Mouse (Mus musculus) embryonic facial prominence, embryonic 10.5 days (tissue): ENCODE measurements around the gene Sbf2. TPM values are rescaled to one million over a fixed set of nuclear protein-coding genes. Genes with fewer than 3 reads are reported as not detected.

Experiments used
- DNase-seq: peaks from one replicate; pipeline ENCODE4 v3.0.0-alpha.2; 2017; ENCODE audit warnings: low spot score
- H3K27ac ChIP-seq: fragments of 300-500 bp; sonication (generic); replicated peaks from 2 replicates; pipeline ENCODE4 v1.5.1; 2016; ENCODE audit warnings: mild to moderate bottlenecking
- H3K27me3 ChIP-seq: fragments of 300-500 bp; sonication (generic); replicated peaks from 2 replicates; pipeline ENCODE4 v1.6.1; 2016; ENCODE audit warnings: low read depth, mild to moderate bottlenecking; ENCODE audit not compliant: poor library complexity, severe bottlenecking
- H3K36me3 ChIP-seq: fragments of 300-500 bp; sonication (generic); replicated peaks from 2 replicates; pipeline ENCODE4 v1.6.1; 2016; ENCODE audit warnings: mild to moderate bottlenecking, moderate library complexity
- H3K4me1 ChIP-seq: fragments of 300-500 bp; sonication (generic); 2 replicates; pipeline ENCODE4 v1.6.1; 2016
- H3K4me3 ChIP-seq: fragments of 300-500 bp; sonication (generic); 2 replicates; pipeline ENCODE4 v1.5.1; 2016; ENCODE audit warnings: mild to moderate bottlenecking, moderate library complexity
- H3K9me3 ChIP-seq: fragments of 300-500 bp; sonication (generic); 2 replicates; pipeline ENCODE4 v1.6.1; 2016; ENCODE audit warnings: mild to moderate bottlenecking
- WGBS: fragments of 180-500 bp; shearing (Covaris S2); methylation state at CpG from one replicate; pipeline ENCODE4 v1.1.7; 2016; 5-methylcytosine and 5-hydroxymethylcytosine counted together
- polyA plus RNA-seq: library from polyadenylated mRNA; unstranded; fragments of >200 nt; fragmentation: Nextera tagmentation; extraction: Ambion mirVana; gene quantifications from 2 replicates; pipeline ENCODE4 v1.2.1, GENCODE M21; 2016

Gene Sbf2
- polyA plus RNA-seq, 1 experiment from 2014 or later: 27.8 TPM

- Histone ChIP-seq H3K27me3 (no peaks in the 10 kb centered on the region), H3K9me3 (no peaks in the 10 kb centered on the region), H3K4me1 (no peaks in the 10 kb centered on the region), H3K27ac (no peak overlapping the region), H3K36me3 (peaks cover 30% of the 10 kb centered on the region), H3K4me3 (no peak overlapping the region)
- DNase-seq: no peak
- WGBS: 89% methylated on average over 2 of the region's 2 CpGs
Measured at GRCm38 (mm10) chr7:110359391-110359790, 255.3 kb downstream of the Sbf2 start.

GRCm38 (mm10) chr7:110353971-110354370, 260.8 kb downstream of the Sbf2 start:
- Histone ChIP-seq H3K9me3 (no peaks in the 10 kb centered on the region), H3K36me3 (peaks cover 25% of the 10 kb centered on the region), H3K27me3 (no peaks in the 10 kb centered on the region), H3K27ac (no peak overlapping the region), H3K4me3 (no peak overlapping the region), H3K4me1 (no peaks in the 10 kb centered on the region)
- DNase-seq: no peak
- 91% methylated on average over 2 of the region's 2 CpGs for WGBS

GRCm38 (mm10) chr7:110347250-110347649, 267.5 kb downstream of the Sbf2 start:
- no peak for DNase-seq
- H3K27ac ChIP-seq: no peak overlapping the region
- no peaks in the 10 kb centered on the region for H3K4me1 ChIP-seq
- H3K9me3 ChIP-seq: no peaks in the 10 kb centered on the region
- no peak overlapping the region for H3K4me3 ChIP-seq
- H3K36me3 ChIP-seq: peaks cover 14% of the 10 kb centered on the region
- WGBS: 83% methylated on average over 1 of the region's 1 CpGs
- H3K27me3 ChIP-seq: no peaks in the 10 kb centered on the region

- H3K27me3 ChIP-seq: no peaks in the 10 kb centered on the region
- no peak overlapping the region for H3K4me3 ChIP-seq
- no peaks in the 10 kb centered on the region for H3K4me1 ChIP-seq
- no peak for DNase-seq
- H3K27ac ChIP-seq: no peak overlapping the region
- no peaks in the 10 kb centered on the region for H3K9me3 ChIP-seq
- WGBS: 89% methylated on average over 4 of the region's 4 CpGs
- H3K36me3 ChIP-seq: peaks cover 42% of the 10 kb centered on the region
Measured at GRCm38 (mm10) chr7:110337601-110338000, 277.1 kb downstream of the Sbf2 start.

GRCm38 (mm10) chr7:110325381-110326110, 289.2 kb downstream of the Sbf2 start:
- Histone ChIP-seq H3K27ac (no peak overlapping the region), H3K4me3 (no peak overlapping the region), H3K27me3 (no peaks in the 10 kb centered on the region), H3K4me1 (no peaks in the 10 kb centered on the region), H3K9me3 (no peaks in the 10 kb centered on the region), H3K36me3 (peaks cover 76% of the 10 kb centered on the region)
- DNase-seq: no peak
- WGBS: 95% methylated on average over 5 of the region's 5 CpGs

- Histone ChIP-seq H3K4me3 (no peak overlapping the region), H3K36me3 (peaks cover 83% of the 10 kb centered on the region), H3K27ac (no peak overlapping the region), H3K9me3 (no peaks in the 10 kb centered on the region), H3K27me3 (no peaks in the 10 kb centered on the region), H3K4me1 (no peaks in the 10 kb centered on the region; the same call in 1 of the 2 replicates)
- WGBS: 91% methylated on average over 1 of the region's 1 CpGs
- DNase-seq: no peak
Measured at GRCm38 (mm10) chr7:110324852-110325251, 289.9 kb downstream of the Sbf2 start.

- Histone ChIP-seq H3K4me1 (peaks cover 4% of the 10 kb centered on the region; the same call in 1 of the 2 replicates), H3K9me3 (no peaks in the 10 kb centered on the region), H3K27me3 (no peaks in the 10 kb centered on the region), H3K27ac (no peak overlapping the region), H3K36me3 (peaks cover 70% of the 10 kb centered on the region), H3K4me3 (no peak overlapping the region)
- no peak for DNase-seq
- WGBS: 77% methylated on average over 5 of the region's 5 CpGs
Measured at GRCm38 (mm10) chr7:110321106-110321505, 293.6 kb downstream of the Sbf2 start.

- DNase-seq: no peak
Measured at GRCm38 (mm10) chr7:110318971-110319519, 295.7 kb downstream of the Sbf2 start.

GRCm38 (mm10) chr7:110317412-110317811, 297.3 kb downstream of the Sbf2 start:
- Histone ChIP-seq H3K36me3 (peaks cover 76% of the 10 kb centered on the region), H3K27me3 (no peaks in the 10 kb centered on the region), H3K9me3 (no peaks in the 10 kb centered on the region), H3K4me3 (no peak overlapping the region), H3K27ac (no peak overlapping the region), H3K4me1 (peaks cover 4% of the 10 kb centered on the region; the same call in 1 of the 2 replicates)
- DNase-seq: no peak
- 91% methylated on average over 4 of the region's 4 CpGs for WGBS

More at GRCm38 (mm10) chr7:110318971-110319519, 295.7 kb downstream of the Sbf2 start:
- 83% methylated on average over 6 of the region's 6 CpGs for WGBS
- Histone ChIP-seq H3K4me3 (no peak overlapping the region), H3K27me3 (no peaks in the 10 kb centered on the region), H3K27ac (no peak overlapping the region), H3K36me3 (peaks cover 73% of the 10 kb centered on the region), H3K4me1 (peaks cover 4% of the 10 kb centered on the region; the same call in 1 of the 2 replicates), H3K9me3 (no peaks in the 10 kb centered on the region)

- Histone ChIP-seq H3K27me3 (no peaks in the 10 kb centered on the region), H3K4me1 (peaks cover 8% of the 10 kb centered on the region), H3K36me3 (peaks cover 85% of the 10 kb centered on the region), H3K4me3 (no peak overlapping the region), H3K27ac (no peak overlapping the region), H3K9me3 (no peaks in the 10 kb centered on the region)
- DNase-seq: no peak
- WGBS: 91% methylated on average over 1 of the region's 1 CpGs
Measured at GRCm38 (mm10) chr7:110315352-110315751, 299.4 kb downstream of the Sbf2 start.

GRCm38 (mm10) chr7:110314401-110314890, 300.3 kb downstream of the Sbf2 start:
- WGBS: 91% methylated on average over 7 of the region's 7 CpGs
- H3K4me3 ChIP-seq: no peak overlapping the region
- H3K36me3 ChIP-seq: peaks cover 88% of the 10 kb centered on the region
- H3K27me3 ChIP-seq: no peaks in the 10 kb centered on the region
- no peak overlapping the region for H3K27ac ChIP-seq
- H3K4me1 ChIP-seq: peaks cover 5% of the 10 kb centered on the region
- H3K9me3 ChIP-seq: no peaks in the 10 kb centered on the region
- no peak for DNase-seq

- peaks cover 90% of the 10 kb centered on the region for H3K36me3 ChIP-seq
- 88% methylated on average over 9 of the region's 9 CpGs for WGBS
- peaks cover 4% of the 10 kb centered on the region for H3K4me1 ChIP-seq
- DNase-seq: no peak
- no peaks in the 10 kb centered on the region for H3K27me3 ChIP-seq
- no peak overlapping the region for H3K4me3 ChIP-seq
- H3K9me3 ChIP-seq: no peaks in the 10 kb centered on the region
- no peak overlapping the region for H3K27ac ChIP-seq
Measured at GRCm38 (mm10) chr7:110313392-110314055, 301.2 kb downstream of the Sbf2 start.
